Mouse (Mus musculus): Measurements from ENCODE around the gene Stra8.

Stra8 gene

DNA sequence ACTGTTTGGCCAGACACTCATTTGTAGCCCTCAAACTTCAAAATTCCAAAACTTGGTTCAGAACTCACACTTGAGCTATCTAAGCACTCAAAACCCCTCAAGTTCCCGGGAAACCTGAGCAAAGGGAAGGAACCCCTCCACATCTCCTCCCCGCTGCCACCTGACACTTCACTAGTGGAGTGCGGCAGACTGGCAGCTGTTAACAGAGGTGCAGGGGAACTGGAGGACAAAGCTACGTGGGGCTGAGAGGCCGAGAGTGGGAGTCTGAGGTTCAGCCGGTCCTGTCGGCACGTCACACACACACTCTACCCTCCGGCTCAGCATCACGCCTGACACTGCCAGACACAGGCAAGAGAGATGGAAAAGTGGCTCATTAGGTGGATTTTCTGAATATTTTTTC, 16.1 kb upstream of the Stra8 start:
- no peak for DNase-seq

DNA sequence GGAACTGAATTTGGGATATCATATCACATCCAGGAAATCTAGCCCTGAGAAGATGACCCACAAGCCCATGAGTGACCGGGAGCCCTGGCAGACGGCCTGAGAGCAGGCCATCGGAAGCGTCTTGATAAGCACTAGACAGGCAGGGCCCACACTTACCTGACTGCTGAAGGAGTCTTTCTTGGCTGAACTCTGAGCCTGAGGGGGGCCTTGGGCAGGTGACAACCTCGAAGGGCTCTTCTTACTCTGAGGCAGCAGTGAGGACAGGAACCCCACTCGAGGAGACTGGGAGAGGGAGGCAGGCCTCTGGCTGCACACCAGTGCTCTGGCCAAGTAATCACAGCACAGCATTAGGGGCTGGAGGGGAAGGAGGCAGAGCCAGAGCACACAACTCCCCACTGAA, 15.6 kb upstream of the Stra8 start:
- no peak for DNase-seq

DNA sequence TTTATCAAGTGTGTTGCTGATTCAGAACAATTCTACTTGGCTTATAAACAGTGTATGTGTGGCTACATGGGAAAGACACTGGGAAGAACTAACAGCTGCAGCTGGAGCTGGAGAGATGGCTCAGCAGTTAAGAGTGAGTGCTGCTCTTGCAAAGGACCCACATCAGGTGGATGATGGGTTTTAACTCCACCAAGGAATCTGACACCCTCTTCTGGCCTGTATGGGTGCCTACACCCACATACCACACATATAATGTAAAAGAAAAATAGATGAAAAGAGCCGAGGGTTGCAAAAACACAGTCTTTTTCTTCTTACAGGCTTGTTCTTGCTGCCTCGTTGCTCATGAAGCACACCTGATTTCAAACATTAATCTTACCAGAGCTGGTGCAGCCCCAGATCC, 13.8 kb upstream of the Stra8 start:
- DNase-seq = no peak

GRCm38 (mm10) chr6:34906661-34907060, 13.3 kb upstream of the Stra8 start:
- DNase-seq = no peak

DNA sequence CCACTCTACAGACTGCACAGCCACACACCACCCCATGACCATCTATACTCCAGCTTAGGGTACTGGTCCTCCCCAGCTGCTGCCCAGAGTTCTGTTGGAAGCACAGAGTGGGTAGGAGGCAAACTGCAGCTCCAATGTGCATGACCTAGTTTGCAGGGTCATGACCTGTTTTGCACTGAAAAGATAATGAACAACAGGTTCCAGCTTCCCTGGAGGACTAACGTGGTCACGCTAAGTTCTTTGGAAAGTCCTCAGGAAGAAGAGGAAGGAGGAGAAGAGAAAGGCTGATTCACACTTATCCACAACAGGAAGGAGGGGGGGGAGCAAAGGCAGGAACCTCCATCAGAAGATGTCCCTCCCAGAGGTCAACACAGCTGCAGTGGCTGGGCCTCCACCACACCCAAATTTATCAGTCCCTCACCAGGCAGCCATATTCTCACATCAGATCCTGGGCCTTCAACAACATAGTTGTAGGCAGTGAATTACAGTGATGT, 12.8 kb upstream of the Stra8 start:
- no peak for DNase-seq

- DNase-seq = no peak
Observed at GRCm38 (mm10) chr6:34907696-34908260, 12.2 kb upstream of the Stra8 start.

GRCm38 (mm10) chr6:34909631-34910345, 10.2 kb upstream of the Stra8 start:
- no peak for DNase-seq

GRCm38 (mm10) chr6:34910371-34911219, 9.4 kb upstream of the Stra8 start, which contains the start of gene Wdr91:
Gene Wdr91, minus strand, starts transcription at chr6:34910876.
- DNase-seq = peak; percentile 91

DNA sequence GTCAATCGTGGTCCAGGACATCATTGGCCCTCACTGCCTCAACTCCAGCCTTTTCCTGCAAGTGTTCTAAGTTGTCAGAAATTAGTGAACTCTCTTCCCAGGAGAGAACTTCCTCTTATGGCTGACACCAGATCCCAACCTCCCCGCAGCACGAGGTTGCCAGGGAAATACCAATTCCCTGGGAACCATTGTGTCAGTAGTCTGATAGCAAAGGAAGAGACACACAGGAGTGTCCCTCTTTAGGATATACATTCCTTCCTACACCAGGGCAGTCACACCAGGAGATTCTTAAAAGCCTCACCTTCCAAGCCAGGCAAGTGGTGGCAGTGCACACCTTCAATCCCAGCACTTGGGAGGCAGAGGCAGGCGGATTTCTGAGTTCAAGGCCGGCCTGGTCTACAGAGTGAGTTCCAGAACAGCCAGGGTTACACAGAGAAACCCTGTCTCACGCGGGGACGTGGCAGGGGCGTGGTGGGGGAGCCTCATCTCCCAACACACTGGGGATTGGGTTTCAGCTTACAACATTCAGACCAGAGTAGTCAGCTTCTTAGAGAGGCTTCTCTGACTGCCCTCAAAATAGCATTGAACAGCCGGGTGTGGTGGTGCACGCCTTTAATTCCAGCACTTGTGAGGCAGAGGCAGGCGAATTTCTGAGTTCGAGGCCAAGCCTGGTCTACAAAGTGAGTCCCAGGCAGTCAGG, 6.5 kb upstream of the Stra8 start:
- no peak for DNase-seq

DNA sequence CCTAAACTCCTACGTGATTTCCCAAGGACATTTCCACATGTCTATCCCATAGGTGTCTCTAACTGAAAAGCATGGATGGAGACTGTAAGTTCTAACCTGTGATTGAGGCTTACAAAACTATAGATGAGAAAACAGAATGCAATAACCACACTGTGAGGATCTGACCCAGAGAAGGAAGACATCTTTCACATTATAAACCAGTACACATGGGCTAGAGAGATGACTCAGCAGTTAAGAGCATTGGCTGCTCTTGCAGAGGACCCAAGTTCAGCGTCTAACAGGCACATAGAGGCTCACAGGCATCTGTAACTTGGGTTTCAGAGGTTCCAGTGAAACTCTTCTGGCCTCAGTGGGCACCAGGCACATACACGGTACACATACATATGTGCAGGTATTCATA, 5.5 kb upstream of the Stra8 start:
- DNase-seq = no peak

DNA sequence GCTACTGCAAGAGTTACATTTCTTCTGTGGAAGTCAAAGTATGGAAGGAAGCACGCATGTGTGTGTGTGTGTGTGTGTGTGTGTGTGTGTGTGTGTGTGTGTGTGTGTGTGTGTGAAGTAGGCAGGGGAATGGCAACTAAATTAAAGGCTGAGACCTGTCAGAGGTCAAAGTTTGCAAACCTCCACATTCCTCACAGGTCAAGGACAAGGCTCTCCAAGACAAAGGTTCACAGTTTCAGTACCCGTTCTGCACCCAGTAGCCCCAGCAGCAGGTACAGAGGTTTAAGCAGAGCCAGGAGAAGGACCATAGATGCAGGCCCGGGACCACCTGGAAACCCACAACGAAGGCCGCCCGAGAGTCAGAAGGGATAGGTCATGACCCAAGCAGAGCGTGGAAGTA, 817 bp upstream of the Stra8 start:
- no peak for DNase-seq

DNA sequence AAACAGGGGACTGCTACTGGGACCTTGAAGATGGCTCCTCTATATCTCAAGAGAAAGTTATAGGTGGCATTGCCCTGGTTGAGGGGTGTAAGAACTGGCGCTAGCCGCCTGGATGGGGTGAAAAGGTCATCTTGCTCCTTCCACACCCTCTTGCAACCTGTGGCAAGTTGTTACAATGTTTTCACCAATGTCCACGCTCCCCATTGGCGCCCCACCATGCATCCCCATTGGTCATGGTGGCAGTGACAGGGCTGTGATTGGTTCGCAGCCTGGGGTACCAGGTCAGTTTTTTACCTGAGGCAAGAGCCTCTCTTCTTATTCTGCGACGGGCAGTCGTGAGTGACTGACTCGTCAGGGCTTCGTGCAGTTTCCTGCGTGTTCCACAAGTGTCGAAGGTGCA, 668 bp downstream of the Stra8 start:
- DNase-seq = no peak

DNA sequence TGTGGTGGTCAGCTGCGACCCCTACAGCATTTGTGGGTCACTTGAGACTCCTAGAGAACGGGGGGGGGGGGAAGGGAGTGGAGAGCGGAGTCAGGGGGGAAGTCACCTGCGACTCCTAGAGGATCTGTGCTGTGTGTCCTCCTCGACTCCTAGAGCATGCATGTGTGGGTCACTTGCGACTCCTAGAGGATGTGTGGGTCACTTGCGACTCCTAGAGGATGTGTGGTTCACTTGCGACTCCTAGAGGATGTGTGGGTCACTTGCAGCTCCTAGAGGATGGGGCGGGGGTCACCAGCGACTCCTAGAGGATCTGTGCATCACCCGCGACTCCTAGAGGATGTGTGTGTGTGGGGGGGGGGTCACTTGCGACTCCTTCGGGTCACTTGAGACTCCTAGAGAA, 2.0 kb downstream of the Stra8 start:
- DNase-seq = no peak

- peak; percentile 48 for DNase-seq
Observed at GRCm38 (mm10) chr6:34927156-34927555, 7.2 kb downstream of the Stra8 start.

DNA sequence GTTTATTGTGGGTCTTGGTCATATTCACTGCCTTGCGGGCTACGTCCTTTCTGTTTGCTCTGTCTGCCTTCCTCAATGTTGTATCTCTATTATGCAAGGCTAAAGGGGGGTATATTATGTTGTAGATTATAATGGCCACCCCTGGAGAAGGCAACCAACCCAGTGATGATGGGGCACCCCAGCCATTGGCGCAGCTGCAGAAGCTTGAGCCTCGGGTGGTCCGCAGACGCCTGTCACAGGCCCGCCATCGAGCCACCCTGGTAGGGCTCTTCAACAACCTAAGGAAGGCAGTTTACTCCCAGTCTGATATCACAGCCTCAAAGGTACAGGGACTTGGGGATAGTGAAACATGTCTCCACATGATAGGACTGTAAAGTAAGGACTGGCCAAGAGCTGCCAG, 7.6 kb downstream of the Stra8 start:
- DNase-seq = no peak

GRCm38 (mm10) chr6:34932633-34933032, 12.7 kb downstream of the Stra8 start:
- no peak for DNase-seq

DNA sequence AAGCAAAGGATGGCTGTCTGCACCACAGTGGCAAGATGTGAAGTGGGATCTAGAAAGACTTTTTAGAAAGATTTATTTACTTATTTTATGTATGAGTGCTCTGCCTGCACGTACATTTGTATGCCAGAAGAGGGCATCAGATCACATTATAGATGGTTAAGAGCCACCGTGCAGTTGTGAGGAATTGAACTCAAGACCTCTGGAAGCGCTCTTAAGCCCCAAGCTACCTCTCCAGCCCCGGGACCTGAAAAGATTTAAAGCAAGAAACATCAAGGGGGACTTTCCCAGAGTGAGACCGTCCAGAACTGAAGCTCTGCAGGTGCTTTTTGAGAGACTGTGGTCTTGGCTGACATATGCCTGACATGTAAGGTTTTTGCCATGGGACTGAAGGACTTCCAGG, 16.8 kb downstream of the Stra8 start:
- no peak for DNase-seq

DNA sequence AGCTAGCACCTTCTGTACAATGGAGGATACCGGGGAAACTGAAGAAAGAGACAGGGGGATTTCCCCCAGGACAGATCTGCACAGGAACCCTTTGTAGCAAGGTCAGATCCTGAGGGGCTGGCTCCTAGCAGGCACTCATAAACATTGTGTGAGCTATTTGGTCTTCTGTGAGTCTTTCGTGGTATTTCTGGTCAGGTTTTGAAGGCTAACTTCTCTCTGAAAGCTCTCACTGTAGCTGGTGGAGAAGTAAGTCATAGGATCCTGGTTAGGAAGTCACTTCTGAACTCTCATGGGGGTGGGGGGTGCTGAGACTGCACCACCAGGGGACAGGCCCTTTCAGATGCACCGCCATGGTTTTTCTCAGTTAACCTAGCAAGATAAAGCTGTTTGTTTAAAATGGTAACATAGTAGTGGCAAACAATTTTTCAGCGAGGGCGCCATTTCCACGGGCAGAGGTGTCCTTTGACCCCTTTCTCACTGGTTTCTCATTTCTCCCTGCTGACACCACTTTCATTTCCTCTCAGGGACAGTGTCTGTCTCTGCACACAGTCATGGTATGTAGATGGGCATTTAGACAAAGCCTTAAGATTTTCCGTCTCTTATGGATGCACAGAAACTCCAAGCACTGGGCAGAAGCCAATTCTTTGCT, 18.4 kb downstream of the Stra8 start:
- DNase-seq = no peak

- no peak for DNase-seq
Observed at GRCm38 (mm10) chr6:34938929-34939325, 19.0 kb downstream of the Stra8 start.

GRCm38 (mm10) chr6:34939451-34939850, 19.5 kb downstream of the Stra8 start:
- DNase-seq = no peak

- DNase-seq = no peak
Observed at GRCm38 (mm10) chr6:34941496-34941895, 21.5 kb downstream of the Stra8 start.

DNA sequence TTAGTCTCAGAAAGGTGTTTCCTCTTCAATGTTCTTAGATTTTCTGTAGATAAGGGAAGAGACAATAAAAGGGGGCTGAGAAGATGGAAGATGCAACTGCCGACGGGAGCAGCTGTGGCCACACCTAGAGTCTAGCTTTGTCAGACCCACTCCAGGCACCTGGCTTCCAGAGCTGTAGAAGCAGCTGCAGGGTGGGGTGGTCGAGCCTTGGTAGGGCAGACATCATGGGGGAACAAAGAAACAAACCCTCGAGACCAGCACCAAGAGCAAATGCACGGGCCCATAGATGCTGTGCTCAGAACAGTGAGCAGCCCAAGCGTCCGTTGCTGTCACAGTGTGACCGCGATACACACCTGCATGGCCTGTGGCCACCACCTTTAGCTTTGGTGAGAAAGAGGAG, 22.5 kb downstream of the Stra8 start:
- no peak for DNase-seq

- DNase-seq = no peak
Observed at GRCm38 (mm10) chr6:34943499-34943898, 23.5 kb downstream of the Stra8 start.
